ENCODE assay signal across 24 mouse cellular contexts in genomic region chr13:112651183-112651582, GRCm38 (mm10). TPM values are rescaled to one million over a fixed set of nuclear protein-coding genes. Genes with fewer than 3 reads are reported as not detected.
DNase-seq lines count a peak whose midpoint lies in the region; ATAC-seq and TF ChIP-seq lines count a peak whose summit lies in the region.
"Had no signal": no experiment of that assay in that cellular context is flagged by ENCODE, and none has a peak within 500 bp of the region (broad histone marks: within the 10 kb centered on the region; RNA-seq: fewer than 3 reads in every experiment).

No protein-coding gene starts in this region.

- TF ChIP-seq RAD21 in MEL (IDR thresholded peaks at IDR 0.05; ENCODE audit: low read depth, low read length): no peak

- WGBS in intestine, embryonic 15.5 days: 72% methylated on average over 3 of the region's 3 CpGs
- WGBS in intestine, postnatal 0 days: 73% methylated on average over 3 of the region's 3 CpGs
- 90% methylated on average over 3 of the region's 3 CpGs for WGBS in forebrain, embryonic 10.5 days

- no peaks in the 10 kb centered on the region for H3K4me1 ChIP-seq in intestine, embryonic 15.5 days (replicated peaks)
- H3K4me1 ChIP-seq in intestine, postnatal 0 days (replicated peaks; ENCODE audit: control insufficient read depth, insufficient read depth, low read length): no peaks in the 10 kb centered on the region
- peaks cover 3 to 9% of the 10 kb centered on the region in 2 experiments for H3K4me1 ChIP-seq in MEL (ENCODE audit: control insufficient read depth in 1 of 2, insufficient read depth in 2 of 2, low read length in 2 of 2)
- H3K4me1 ChIP-seq in forebrain, embryonic 10.5 days: no peaks in the 10 kb centered on the region
- H3K4me1 ChIP-seq: embryonic facial prominence, embryonic 12.5 days; forebrain, embryonic 12.5 days had no signal

- H3K36me3 ChIP-seq in intestine, embryonic 15.5 days: no peaks in the 10 kb centered on the region
- H3K36me3 ChIP-seq in intestine, postnatal 0 days (ENCODE audit: control insufficient read depth, insufficient read depth): no peaks in the 10 kb centered on the region
- H3K36me3 ChIP-seq in MEL (ENCODE audit: control insufficient read depth in 1 of 2, insufficient read depth in 2 of 2, low read length in 2 of 2): peaks cover 0 to 7% of the 10 kb centered on the region in 2 experiments; a peak in 2 of 4 replicates
- H3K36me3 ChIP-seq in forebrain, embryonic 10.5 days (replicated peaks): peaks cover 6% of the 10 kb centered on the region; the same call in 1 of the 2 replicates
- H3K36me3 ChIP-seq: embryonic facial prominence, embryonic 12.5 days; G1E had no signal

- 0 out of 4 replicates have a peak, but pooled peaks of 1 of the 2 experiments have one; percentile 9 for TF ChIP-seq EP300 in MEL (IDR thresholded peaks at IDR 0.05; ENCODE audit: low read depth in 1 of 2, low read length in 2 of 2)

- no peak overlapping the region for H3K27ac ChIP-seq in intestine, embryonic 15.5 days
- no peak overlapping the region for H3K27ac ChIP-seq in intestine, postnatal 0 days (ENCODE audit: low read depth, low read length)
- no peak overlapping the region for H3K27ac ChIP-seq in MEL (ENCODE audit: control insufficient read depth, low read depth, low read length)
- H3K27ac ChIP-seq in forebrain, embryonic 10.5 days: no peak overlapping the region
- H3K27ac ChIP-seq: embryonic facial prominence, embryonic 10.5 days; embryonic facial prominence, embryonic 12.5 days; forebrain, embryonic 12.5 days had no signal

- no peak overlapping the region for H3K9ac ChIP-seq in intestine, embryonic 15.5 days
- H3K9ac ChIP-seq in intestine, postnatal 0 days (ENCODE audit: low read depth, low read length): no peak overlapping the region
- H3K9ac ChIP-seq in MEL (ENCODE audit: control insufficient read depth, low read depth, low read length, poor library complexity, severe bottlenecking): no peak overlapping the region
- H3K9ac ChIP-seq: embryonic facial prominence, embryonic 12.5 days; forebrain, embryonic 12.5 days had no signal

- H3K79me2 ChIP-seq in MEL (ENCODE audit: control insufficient read depth, insufficient read depth, low read length, poor library complexity): no peaks in the 10 kb centered on the region

- H3K4me3 ChIP-seq in intestine, embryonic 15.5 days (replicated peaks): no peak overlapping the region
- no peak overlapping the region for H3K4me3 ChIP-seq in intestine, postnatal 0 days (ENCODE audit: low read depth, low read length)
- no peak overlapping the region for H3K4me3 ChIP-seq in MEL (ENCODE audit: control insufficient read depth in 1 of 2, insufficient read depth in 1 of 2, low read depth in 2 of 2, low read length in 2 of 2)
- no peak overlapping the region for H3K4me3 ChIP-seq in forebrain, embryonic 10.5 days
- H3K4me3 ChIP-seq: embryonic facial prominence, embryonic 10.5 days; embryonic facial prominence, embryonic 12.5 days; forebrain, embryonic 12.5 days had no signal

- 0 out of 2 replicates have a peak, but pooled peaks cover 4% of the 10 kb centered on the region for H3K9me3 ChIP-seq in intestine, embryonic 15.5 days
- H3K9me3 ChIP-seq in intestine, postnatal 0 days (ENCODE audit: control insufficient read depth): peaks cover 5% of the 10 kb centered on the region; the same call in 1 of the 2 replicates
- H3K9me3 ChIP-seq in MEL (replicated peaks; ENCODE audit: insufficient read depth, low read length): no peaks in the 10 kb centered on the region
- H3K9me3 ChIP-seq in forebrain, embryonic 10.5 days: peaks cover 14% of the 10 kb centered on the region

- no peak for TF ChIP-seq CTCF in intestine, postnatal 0 days (IDR thresholded peaks at IDR 0.05; ENCODE audit: low read depth)
- no peak for TF ChIP-seq CTCF in MEL (IDR thresholded peaks at IDR 0.05 in 2 of 3, conservative IDR thresholded peaks at IDR 0.05 in 1 of 3; ENCODE audit: control insufficient read depth in 1 of 3, insufficient read depth in 1 of 3, low read depth in 2 of 3, low read length in 3 of 3, poor library complexity in 1 of 3, severe bottlenecking in 1 of 3)

- H3K4me2 ChIP-seq in intestine, embryonic 15.5 days (replicated peaks): no peak overlapping the region
- no peak overlapping the region for H3K4me2 ChIP-seq in intestine, postnatal 0 days (replicated peaks; ENCODE audit: low read depth)
- H3K4me2 ChIP-seq: embryonic facial prominence, embryonic 12.5 days; forebrain, embryonic 12.5 days had no signal

- no peak for TF ChIP-seq POLR2A in MEL (IDR thresholded peaks at IDR 0.05; ENCODE audit: control insufficient read depth in 1 of 2, insufficient read depth in 1 of 2, low read depth in 1 of 2, low read length in 2 of 2, poor library complexity in 1 of 2)

- DNase-seq in MEL (ENCODE audit: low read depth, low spot score): no peak
- DNase-seq in forebrain, embryonic 10.5 days (ENCODE audit: extremely low spot score, low spot score): no peak
- no peak for DNase-seq in right cerebral cortex, postnatal 25 days
- DNase-seq: adrenal gland, adult 8-10 months; adrenal gland, postnatal 14 days; adrenal gland, postnatal 36 days; B cell, adult 2 months; cerebellum, adult 11-12 months; cerebellum, adult 2 months; cerebellum, adult 9-10 months; cerebellum, postnatal 10 days; cerebellum, postnatal 25 days had no signal

- ATAC-seq in intestine, embryonic 15.5 days: peak; percentile 55; the same call in 1 of the 2 replicates
- ATAC-seq in intestine, postnatal 0 days: no peak
- ATAC-seq: activated CD4-positive, CD25-positive, alpha-beta regulatory T cell, adult 4 months; CD4-positive, CD25-positive, alpha-beta regulatory T cell, adult 4 months; forebrain, embryonic 14.5 days; forebrain, embryonic 16.5 days; Patski had no signal

- H3K27me3 ChIP-seq in intestine, embryonic 15.5 days (replicated peaks): no peaks in the 10 kb centered on the region
- peaks cover 24% of the 10 kb centered on the region for H3K27me3 ChIP-seq in intestine, postnatal 0 days (replicated peaks; ENCODE audit: control insufficient read depth, insufficient read depth, low read length)
- H3K27me3 ChIP-seq in MEL (ENCODE audit: control insufficient read depth in 1 of 2, insufficient read depth in 2 of 2, low read length in 2 of 2): no peaks in the 10 kb centered on the region
- no peaks in the 10 kb centered on the region for H3K27me3 ChIP-seq in forebrain, embryonic 10.5 days (ENCODE audit: poor library complexity, severe bottlenecking)
- H3K27me3 ChIP-seq: CH12.LX; embryonic facial prominence, embryonic 12.5 days; forebrain, embryonic 12.5 days had no signal

TF ChIP-seq in MEL, 35 proteins besides CTCF, POLR2A, EP300 and RAD21:
- peak; percentile 77 for TF ChIP-seq ZNF384 (IDR thresholded peaks at IDR 0.05; ENCODE audit: low read depth, low read length)
- no peak for TF ChIP-seq BHLHE40 (IDR thresholded peaks at IDR 0.05; ENCODE audit: borderline replicate concordance, low read depth, low read length)
TF ChIP-seq in MEL: peak in this region for 1.

RNA-seq across cellular contexts. Expression of gene Ddx4, which starts 1.1 kb away (rescaled TPM):
- polyA plus RNA-seq in intestine, embryonic 15.5 days (2015; fragmentation: Nextera tagmentation; extraction: Ambion mirVana): 0.25 and 0.52 TPM in 2 replicates
- 0.16 and 0.25 TPM in 2 replicates for polyA plus RNA-seq in intestine, postnatal 0 days (2015; fragmentation: Nextera tagmentation; extraction: Ambion mirVana)
- total RNA-seq in MEL (2012; rRNA removed): 0.95 and 1.3 TPM in 2 replicates
- polyA plus RNA-seq in MEL (2012; ENCODE audit: insufficient read depth in 1 of 2, insufficient read length in 2 of 2, low read depth in 1 of 2, low replicate concordance in 2 of 2, missing spikeins in 1 of 2): under 1 TPM in 1 of 2 experiments, not detected in 1; 0.31 TPM
- polyA plus RNA-seq in forebrain, embryonic 10.5 days (2016; fragmentation: Nextera tagmentation; extraction: Ambion mirVana): 0.45 and 0.53 TPM in 2 replicates
- polyA plus RNA-seq: activated CD4-positive, CD25-positive, alpha-beta regulatory T cell, adult 4 months; CD4-positive, CD25-positive, alpha-beta regulatory T cell, adult 4 months; G1E; Patski had no signal

RNA-seq across cellular contexts. Expression of gene Slc38a9, which starts 9.4 kb away (rescaled TPM):
- polyA plus RNA-seq in intestine, embryonic 15.5 days (2015; fragmentation: Nextera tagmentation; extraction: Ambion mirVana): 11.8 and 13.1 TPM in 2 replicates
- 6.6 and 9.7 TPM in 2 replicates for polyA plus RNA-seq in intestine, postnatal 0 days (2015; fragmentation: Nextera tagmentation; extraction: Ambion mirVana)
- 11.9 and 14.1 TPM in 2 replicates for total RNA-seq in MEL (2012; rRNA removed)
- polyA plus RNA-seq in MEL (2012; ENCODE audit: insufficient read depth in 1 of 2, insufficient read length in 2 of 2, low read depth in 1 of 2, low replicate concordance in 2 of 2, missing spikeins in 1 of 2): 10 to 100 TPM in 1 of 2 experiments, not detected in 1; 10.8 TPM
- polyA plus RNA-seq in forebrain, embryonic 10.5 days (2016; fragmentation: Nextera tagmentation; extraction: Ambion mirVana): 12.3 and 12.5 TPM in 2 replicates

RNA-seq across cellular contexts. Expression of gene Il31ra, which starts 57.0 kb away (rescaled TPM):
- polyA plus RNA-seq in intestine, embryonic 15.5 days (2015; fragmentation: Nextera tagmentation; extraction: Ambion mirVana): 0.09 and 0.24 TPM in 2 replicates
- 0.14 and 0.22 TPM in 2 replicates for polyA plus RNA-seq in intestine, postnatal 0 days (2015; fragmentation: Nextera tagmentation; extraction: Ambion mirVana)
- 2.1 and 2.2 TPM in 2 replicates for total RNA-seq in MEL (2012; rRNA removed)
- polyA plus RNA-seq in MEL (2012; ENCODE audit: insufficient read depth in 1 of 2, insufficient read length in 2 of 2, low read depth in 1 of 2, low replicate concordance in 2 of 2, missing spikeins in 1 of 2): 1 to 10 TPM in 1 of 2 experiments, not detected in 1; 2.1 TPM
- not detected in 2 replicates for polyA plus RNA-seq in forebrain, embryonic 10.5 days (2016; fragmentation: Nextera tagmentation; extraction: Ambion mirVana)
- total RNA-seq: CH12.LX had no signal
- polyA plus RNA-seq: embryonic facial prominence, embryonic 10.5 days; G1E; Patski had no signal
